Mouse (Mus musculus): Measurements from ENCODE around the gene Scaf4. TPM values are rescaled to one million over a fixed set of nuclear protein-coding genes. Genes with fewer than 3 reads are reported as not detected.

Gene Scaf4
- polyA plus RNA-seq, 1 experiment from 2014 or later = 27.3 TPM

- H3K9ac ChIP-seq = no peak overlapping the region
- ATAC-seq (ENCODE audit: insufficient number of reproducible peaks, low FRiP score) = no peak
- WGBS = 87% methylated on average over 3 of the region's 3 CpGs
- no peaks in the 10 kb centered on the region for H3K27me3 ChIP-seq (replicated peaks)
- no peak overlapping the region for H3K27ac ChIP-seq (ENCODE audit: poor library complexity, severe bottlenecking)
- no peak overlapping the region for H3K4me2 ChIP-seq
- H3K36me3 ChIP-seq = no peaks in the 10 kb centered on the region
- H3K4me1 ChIP-seq (replicated peaks) = peaks cover 5% of the 10 kb centered on the region; the same call in 1 of the 2 replicates
- H3K4me3 ChIP-seq = no peak overlapping the region
- H3K9me3 ChIP-seq (replicated peaks) = no peaks in the 10 kb centered on the region
These were observed 105.9 kb downstream of the Scaf4 start for GRCm38 (mm10) chr16:90178404-90178803.

GRCm38 (mm10) chr16:90177425-90177824, 106.9 kb downstream of the Scaf4 start:
- H3K4me3 ChIP-seq = no peak overlapping the region
- no peaks in the 10 kb centered on the region for H3K27me3 ChIP-seq (replicated peaks)
- ATAC-seq (ENCODE audit: insufficient number of reproducible peaks, low FRiP score) = no peak
- H3K4me2 ChIP-seq = no peak overlapping the region
- H3K9me3 ChIP-seq (replicated peaks) = no peaks in the 10 kb centered on the region
- H3K9ac ChIP-seq = no peak overlapping the region
- 74% methylated on average over 8 of the region's 8 CpGs for WGBS
- no peaks in the 10 kb centered on the region for H3K36me3 ChIP-seq
- no peak overlapping the region for H3K27ac ChIP-seq (ENCODE audit: poor library complexity, severe bottlenecking)
- H3K4me1 ChIP-seq (replicated peaks) = peaks cover 9% of the 10 kb centered on the region; the same call in 1 of the 2 replicates

- ATAC-seq (ENCODE audit: insufficient number of reproducible peaks, low FRiP score) = no peak
- H3K27ac ChIP-seq (ENCODE audit: poor library complexity, severe bottlenecking) = no peak overlapping the region
- H3K4me3 ChIP-seq = no peak overlapping the region
- no peaks in the 10 kb centered on the region for H3K27me3 ChIP-seq (replicated peaks)
- peaks cover 9% of the 10 kb centered on the region; the same call in 1 of the 2 replicates for H3K4me1 ChIP-seq (replicated peaks)
- no peaks in the 10 kb centered on the region for H3K9me3 ChIP-seq (replicated peaks)
- no peak overlapping the region for H3K4me2 ChIP-seq
- no peaks in the 10 kb centered on the region for H3K36me3 ChIP-seq
- H3K9ac ChIP-seq = no peak overlapping the region
- WGBS = 52% methylated on average over 10 of the region's 10 CpGs
These were observed 107.8 kb downstream of the Scaf4 start for GRCm38 (mm10) chr16:90176472-90176871.

Other genes with a start within 250 kb of the Scaf4 start
- 15.4 and 16.9 TPM in 2 replicates for gene Tiam1, start 140.7 kb downstream of the Scaf4 start, polyA plus RNA-seq (2016; fragmentation: Nextera tagmentation; extraction: Ambion mirVana)
- 875 and 884 TPM in 2 replicates for gene Sod1, start 63.7 kb downstream of the Scaf4 start, polyA plus RNA-seq (2016; fragmentation: Nextera tagmentation; extraction: Ambion mirVana)
- gene Hunk, start 101.5 kb upstream of the Scaf4 start, polyA plus RNA-seq (2016; fragmentation: Nextera tagmentation; extraction: Ambion mirVana) = 19.3 and 22.4 TPM in 2 replicates